Mouse (Mus musculus) hindbrain, embryonic 11.5 days (tissue): ENCODE results near the gene Agbl1. TPM values are rescaled to one million over a fixed set of nuclear protein-coding genes. Genes with fewer than 3 reads are reported as not detected.

Source experiments
- ATAC-seq: fragments of 200-750 bp; cut with Nextera tagmentation; 2 replicates; pipeline ENCODE4 v1.8.0; 2017; ENCODE audit warnings: mild to moderate bottlenecking, moderate TSS enrichment, moderate library complexity; ENCODE audit not compliant: low FRiP score
- DNase-seq: peaks from one replicate; pipeline ENCODE4 v3.0.0-alpha.2; 2015; ENCODE audit warnings: low spot score
- H3K27ac ChIP-seq: fragments of 300-500 bp; sonication (generic); 2 replicates; pipeline ENCODE4 v1.5.1; 2014; ENCODE audit warnings: mild to moderate bottlenecking, low read depth, low read length
- H3K27me3 ChIP-seq: fragments of 300-500 bp; sonication (generic); 2 replicates; pipeline ENCODE4 v1.6.1; 2014; ENCODE audit warnings: mild to moderate bottlenecking, low read length, moderate library complexity, mixed read lengths; ENCODE audit not compliant: control insufficient read depth, insufficient read depth
- H3K36me3 ChIP-seq: fragments of 300-500 bp; sonication (generic); 2 replicates; pipeline ENCODE4 v1.6.1; 2014; ENCODE audit warnings: mild to moderate bottlenecking, low read length, moderate library complexity, mixed read lengths; ENCODE audit not compliant: control insufficient read depth, insufficient read depth
- H3K4me1 ChIP-seq: fragments of 300-500 bp; sonication (generic); replicated peaks from 2 replicates; pipeline ENCODE4 v1.6.1; 2014; ENCODE audit warnings: low read length, mixed read lengths; ENCODE audit not compliant: control insufficient read depth, insufficient read depth
- H3K4me2 ChIP-seq: fragments of 300-500 bp; sonication (generic); replicated peaks from 2 replicates; pipeline ENCODE4 v1.6.1; 2014; ENCODE audit warnings: mild to moderate bottlenecking, low read depth, low read length
- H3K4me3 ChIP-seq: fragments of 300-500 bp; sonication (generic); 2 replicates; pipeline ENCODE4 v1.5.1; 2014; ENCODE audit warnings: low read depth, low read length
- H3K9ac ChIP-seq: fragments of 300-500 bp; sonication (generic); 2 replicates; pipeline ENCODE4 v1.6.1; 2014; ENCODE audit warnings: low read depth, low read length
- H3K9me3 ChIP-seq: fragments of 300-500 bp; sonication (generic); 2 replicates; pipeline ENCODE4 v1.6.1; 2016; ENCODE audit warnings: low read length; ENCODE audit not compliant: control insufficient read depth
- WGBS: fragments of 180-500 bp; shearing (Covaris S2); extraction: QIAGEN DNeasy Blood & Tissue Kit; methylation state at CpG from one replicate; pipeline ENCODE4 v1.1.7; 2014; 5-methylcytosine and 5-hydroxymethylcytosine counted together
- polyA plus RNA-seq: library from polyadenylated mRNA; unstranded; fragments of >200 nt; fragmentation: Nextera tagmentation; extraction: Ambion mirVana; gene quantifications from 2 replicates; pipeline ENCODE4 v1.2.1, GENCODE M21; 2014

The Agbl1 gene
- polyA plus RNA-seq, 1 experiment from 2014 or later: 0.28 TPM

DNA sequence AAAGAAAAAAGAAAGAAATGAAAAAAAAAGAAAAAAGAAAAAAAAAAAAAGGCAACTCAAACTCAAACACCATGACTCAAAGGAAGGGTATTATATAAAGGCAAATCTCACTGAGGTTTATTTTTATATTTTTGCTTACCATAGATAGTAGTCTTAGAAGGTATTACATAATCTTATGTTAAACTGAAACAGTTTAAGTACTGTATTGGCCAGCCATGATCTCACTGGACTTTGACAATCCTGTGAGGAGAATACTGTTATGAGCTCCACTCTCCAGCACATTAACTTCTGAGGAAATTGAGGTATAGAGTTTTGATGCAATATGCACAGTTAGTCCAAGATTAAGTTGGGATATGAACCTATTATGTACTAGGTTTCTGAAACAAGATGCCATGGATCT lies 909.0 kb downstream of the Agbl1 start:
- no peak overlapping the region for H3K4me2 ChIP-seq
- H3K4me3 ChIP-seq: no peak overlapping the region
- no peaks in the 10 kb centered on the region for H3K9me3 ChIP-seq
- H3K4me1 ChIP-seq: no peaks in the 10 kb centered on the region
- ATAC-seq (no peak), DNase-seq (no peak)
- H3K27me3 ChIP-seq: no peaks in the 10 kb centered on the region
- no peak overlapping the region for H3K27ac ChIP-seq
- H3K36me3 ChIP-seq: no peaks in the 10 kb centered on the region
- no peak overlapping the region for H3K9ac ChIP-seq

DNA sequence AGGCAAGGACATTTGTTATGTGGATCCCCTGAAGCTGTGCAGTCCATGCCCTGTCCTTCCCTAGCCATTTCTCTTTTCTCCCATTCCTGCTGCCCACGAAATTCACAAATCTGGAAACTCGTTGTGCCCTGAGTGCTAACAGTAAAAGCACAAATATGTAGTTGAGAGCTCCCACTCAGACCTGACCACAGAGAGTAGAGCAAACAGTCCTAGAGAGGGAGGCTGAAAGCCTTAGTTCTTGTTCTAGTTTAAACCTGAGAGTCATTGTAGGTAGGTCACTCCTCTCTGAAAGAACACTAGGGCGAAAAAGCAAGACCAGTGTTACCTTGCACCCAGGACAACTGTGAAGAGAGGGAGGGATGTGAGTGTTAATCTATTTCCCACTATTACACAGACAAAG lies 917.8 kb downstream of the Agbl1 start:
- H3K36me3 ChIP-seq: no peaks in the 10 kb centered on the region
- H3K27me3 ChIP-seq: no peaks in the 10 kb centered on the region
- no peak overlapping the region for H3K27ac ChIP-seq
- ATAC-seq (no peak), DNase-seq (no peak)
- H3K9me3 ChIP-seq: no peaks in the 10 kb centered on the region
- H3K9ac ChIP-seq: no peak overlapping the region
- 85% methylated on average over 3 of the region's 3 CpGs for WGBS
- no peaks in the 10 kb centered on the region for H3K4me1 ChIP-seq
- no peak overlapping the region for H3K4me2 ChIP-seq
- H3K4me3 ChIP-seq: no peak overlapping the region

DNA sequence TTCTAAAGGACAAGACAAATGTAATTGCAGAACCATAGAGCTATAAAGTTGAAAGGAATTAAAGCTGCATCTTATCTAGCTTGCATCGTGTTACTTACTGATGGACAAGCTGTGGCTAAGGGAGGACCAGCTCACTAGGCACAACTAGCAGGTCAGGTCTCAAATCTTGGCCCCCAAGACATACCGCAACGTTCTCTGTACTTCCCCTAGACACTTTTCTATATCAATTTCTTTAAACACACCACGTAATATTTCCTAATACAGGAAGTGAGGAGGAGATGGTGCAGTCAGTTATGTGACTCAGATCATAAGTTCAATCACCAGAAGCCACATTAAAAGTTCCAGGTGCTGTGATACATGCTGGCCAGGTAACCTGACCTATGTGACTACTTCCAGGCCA lies 919.1 kb downstream of the Agbl1 start:
- DNase-seq (no peak), ATAC-seq (no peak)
- WGBS: 94% methylated on average over 4 of the region's 4 CpGs
- Histone ChIP-seq H3K4me3 (no peak overlapping the region), H3K9me3 (no peaks in the 10 kb centered on the region), H3K4me1 (no peaks in the 10 kb centered on the region), H3K4me2 (no peak overlapping the region), H3K9ac (no peak overlapping the region), H3K36me3 (no peaks in the 10 kb centered on the region), H3K27me3 (no peaks in the 10 kb centered on the region), H3K27ac (no peak overlapping the region)

DNA sequence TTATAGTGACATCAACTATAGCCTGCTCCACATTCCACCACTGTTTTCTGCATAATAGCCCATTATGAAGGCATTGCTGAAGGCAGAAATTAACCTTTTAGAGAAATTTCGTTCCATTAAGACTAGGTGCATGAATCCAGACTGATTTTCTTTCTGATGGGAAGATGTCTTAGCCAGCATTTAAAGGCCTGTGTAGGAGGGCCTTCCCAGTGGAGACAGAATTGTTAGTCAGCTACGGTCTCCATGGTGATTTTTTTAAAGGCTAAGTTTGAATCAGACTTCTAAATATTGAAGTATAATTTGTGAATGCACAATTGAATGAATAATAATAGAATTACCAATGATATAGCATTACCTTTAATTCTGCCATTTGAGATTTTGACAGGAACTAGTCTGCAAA lies 920.2 kb downstream of the Agbl1 start:
- Histone ChIP-seq H3K9ac (no peak overlapping the region), H3K4me3 (no peak overlapping the region), H3K27ac (no peak overlapping the region), H3K27me3 (no peaks in the 10 kb centered on the region), H3K9me3 (no peaks in the 10 kb centered on the region), H3K36me3 (no peaks in the 10 kb centered on the region), H3K4me1 (no peaks in the 10 kb centered on the region), H3K4me2 (no peak overlapping the region)
- DNase-seq (no peak), ATAC-seq (no peak)
- 81% methylated on average over 2 of the region's 2 CpGs for WGBS

DNA sequence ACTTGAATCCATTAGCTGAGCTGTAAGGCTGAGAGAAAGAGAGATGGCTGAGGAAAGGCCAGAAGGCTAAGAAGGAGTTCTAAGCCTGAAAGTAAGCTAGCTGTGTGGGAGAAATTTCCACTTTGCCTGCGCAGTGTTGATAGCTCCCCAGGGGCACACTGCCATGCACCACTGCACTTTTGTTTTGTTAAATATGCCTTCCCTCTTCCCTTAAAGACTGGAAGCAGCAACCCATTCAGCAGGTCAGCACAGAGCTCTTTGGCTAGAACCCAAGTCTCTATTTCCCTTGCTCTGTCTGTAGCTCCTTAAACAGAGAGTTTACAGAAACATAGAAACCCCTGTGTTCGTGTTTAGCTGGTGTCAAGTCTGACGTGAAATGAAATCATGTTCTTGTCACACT lies 922.7 kb downstream of the Agbl1 start:
- H3K27ac ChIP-seq: no peak overlapping the region
- H3K27me3 ChIP-seq: no peaks in the 10 kb centered on the region
- no peak overlapping the region for H3K9ac ChIP-seq
- no peaks in the 10 kb centered on the region for H3K4me1 ChIP-seq
- no peaks in the 10 kb centered on the region for H3K9me3 ChIP-seq
- no peak overlapping the region for H3K4me2 ChIP-seq
- H3K4me3 ChIP-seq: no peak overlapping the region
- H3K36me3 ChIP-seq: no peaks in the 10 kb centered on the region
- no peak for ATAC-seq
- WGBS: 25% methylated on average over 3 of the region's 3 CpGs
- no peak for DNase-seq

DNA sequence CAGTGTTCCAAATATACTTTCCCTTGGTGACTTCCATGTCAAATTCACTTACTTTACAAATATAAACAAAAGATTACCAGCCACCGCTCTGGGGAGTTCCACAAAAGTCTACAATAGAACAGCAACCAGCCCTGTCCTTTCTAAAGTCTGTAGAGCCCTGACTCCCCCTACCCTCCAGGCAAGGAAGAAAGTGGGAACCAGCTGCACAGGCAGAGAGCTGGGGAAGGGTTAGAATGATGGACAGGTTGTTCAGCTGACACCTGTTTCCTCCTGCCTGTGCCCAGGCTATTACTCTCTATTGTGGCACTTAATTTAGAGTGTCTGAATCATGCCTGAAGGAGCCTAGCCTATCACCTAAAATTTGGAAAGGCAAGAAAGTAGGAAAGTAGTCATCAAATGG lies 923.2 kb downstream of the Agbl1 start:
- H3K27ac ChIP-seq: no peak overlapping the region
- 72% methylated on average over 1 of the region's 1 CpGs for WGBS
- no peaks in the 10 kb centered on the region for H3K27me3 ChIP-seq
- H3K36me3 ChIP-seq: no peaks in the 10 kb centered on the region
- no peak for ATAC-seq
- no peak for DNase-seq
- no peaks in the 10 kb centered on the region for H3K4me1 ChIP-seq
- no peak overlapping the region for H3K4me3 ChIP-seq
- no peak overlapping the region for H3K4me2 ChIP-seq
- no peaks in the 10 kb centered on the region for H3K9me3 ChIP-seq
- no peak overlapping the region for H3K9ac ChIP-seq

DNA sequence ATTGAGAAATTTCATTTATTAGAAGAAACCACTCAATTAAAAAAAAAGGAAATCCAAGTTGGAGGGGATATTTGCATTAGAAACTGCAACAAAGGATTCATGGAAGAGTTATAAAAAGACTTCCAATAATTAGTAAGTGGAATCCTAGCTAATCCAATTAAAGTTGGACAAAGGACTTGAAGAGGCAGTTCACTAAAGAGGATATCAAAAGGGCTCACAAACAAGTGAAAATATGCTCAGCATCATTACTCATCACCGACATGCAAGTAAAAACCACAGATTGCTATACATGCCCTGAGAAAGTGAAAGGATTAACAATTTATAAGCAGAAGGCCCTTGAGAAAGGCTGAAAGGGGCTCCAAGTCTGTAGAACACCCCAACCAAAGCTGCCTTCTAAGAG lies 935.2 kb downstream of the Agbl1 start:
- 91% methylated on average over 1 of the region's 1 CpGs for WGBS
- Histone ChIP-seq H3K4me1 (no peaks in the 10 kb centered on the region), H3K4me2 (no peak overlapping the region), H3K27ac (no peak overlapping the region), H3K36me3 (no peaks in the 10 kb centered on the region), H3K9me3 (no peaks in the 10 kb centered on the region), H3K4me3 (no peak overlapping the region), H3K9ac (no peak overlapping the region), H3K27me3 (no peaks in the 10 kb centered on the region)
- DNase-seq (no peak), ATAC-seq (no peak)
